Mouse (Mus musculus) liver, embryonic 13.5 days (tissue): ENCODE data around the gene Ntm. TPM values are rescaled to one million over a fixed set of nuclear protein-coding genes. Genes with fewer than 3 reads are reported as not detected.
A peak's percentile ranks its signal among the peaks of the same experiment; 100 is the strongest.

Experiments used
- ATAC-seq: fragments of 200-750 bp; cut with Nextera tagmentation; 2 replicates; pipeline ENCODE4 v1.8.0; 2017; ENCODE audit warnings: low read depth, mild to moderate bottlenecking, moderate number of reproducible peaks, moderate library complexity
- DNase-seq: peaks from one replicate; pipeline ENCODE4 v3.0.0; 2022
- H3K27ac ChIP-seq: fragments of 300-500 bp; sonication (generic); 2 replicates; pipeline ENCODE4 v1.5.1; 2015; ENCODE audit warnings: moderate library complexity, mild to moderate bottlenecking, inconsistent platforms
- H3K27me3 ChIP-seq: fragments of 300-500 bp; sonication (generic); 2 replicates; pipeline ENCODE4 v1.6.1; 2015; ENCODE audit warnings: mild to moderate bottlenecking, inconsistent platforms
- H3K36me3 ChIP-seq: fragments of 300-500 bp; sonication (generic); 2 replicates; pipeline ENCODE4 v1.6.1; 2015; ENCODE audit warnings: mild to moderate bottlenecking, inconsistent platforms
- H3K4me1 ChIP-seq: fragments of 300-500 bp; sonication (generic); replicated peaks from 2 replicates; pipeline ENCODE4 v1.6.1; 2015; ENCODE audit warnings: inconsistent platforms
- H3K4me2 ChIP-seq: fragments of 300-500 bp; sonication (generic); 2 replicates; pipeline ENCODE4 v1.6.1; 2015; ENCODE audit warnings: inconsistent platforms, mild to moderate bottlenecking, moderate library complexity
- H3K4me3 ChIP-seq: fragments of 300-500 bp; sonication (generic); replicated peaks from 2 replicates; pipeline ENCODE4 v1.5.1; 2015; ENCODE audit warnings: mild to moderate bottlenecking, inconsistent platforms
- H3K9ac ChIP-seq: fragments of 300-500 bp; sonication (generic); 2 replicates; pipeline ENCODE4 v1.6.1; 2015; ENCODE audit warnings: mild to moderate bottlenecking, inconsistent platforms
- H3K9me3 ChIP-seq: fragments of 300-500 bp; sonication (generic); replicated peaks from 2 replicates; pipeline ENCODE4 v1.6.1; 2016; ENCODE audit warnings: inconsistent platforms
- WGBS: fragments of 180-500 bp; shearing (Covaris S2); methylation state at CpG from one replicate; pipeline ENCODE4 v1.1.7; 2015; ENCODE audit not compliant: insufficient replicate concordance; 5-methylcytosine and 5-hydroxymethylcytosine counted together
- polyA plus RNA-seq: library from polyadenylated mRNA; unstranded; fragments of >200 nt; fragmentation: Nextera tagmentation; extraction: Ambion mirVana; gene quantifications from 2 replicates; pipeline ENCODE4 v1.2.1, GENCODE M21; 2015

Gene Ntm
- polyA plus RNA-seq, 1 experiment from 2014 or later = 1.2 TPM

DNA sequence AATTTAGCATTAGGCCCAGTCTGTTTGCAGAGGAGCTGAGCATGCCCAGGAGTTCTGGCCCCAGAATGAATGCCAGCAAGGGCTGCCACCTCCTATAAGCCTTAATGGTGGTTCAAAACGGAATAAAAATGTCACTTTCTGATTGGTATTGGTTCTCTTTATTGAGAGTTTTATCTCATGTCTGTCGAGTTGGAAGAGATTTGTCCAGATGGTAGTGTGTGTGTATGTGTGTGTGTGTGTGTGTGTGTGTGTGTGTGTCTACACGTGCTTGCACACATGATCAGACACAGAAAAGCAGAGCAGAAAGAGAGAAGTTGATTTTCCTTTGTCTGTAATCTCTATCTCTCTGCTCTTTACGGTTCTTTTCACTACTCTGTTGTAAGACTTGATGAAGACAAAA, 518.9 kb downstream of the Ntm start:
- no peak for ATAC-seq
- no peaks in the 10 kb centered on the region for H3K27me3 ChIP-seq
- no peak overlapping the region for H3K4me3 ChIP-seq
- H3K9me3 ChIP-seq = no peaks in the 10 kb centered on the region
- 44% methylated on average over 4 of the region's 4 CpGs for WGBS
- no peaks in the 10 kb centered on the region for H3K4me1 ChIP-seq
- no peak for DNase-seq
- H3K4me2 ChIP-seq = no peak overlapping the region
- H3K27ac ChIP-seq = no peak overlapping the region
- no peaks in the 10 kb centered on the region for H3K36me3 ChIP-seq
- no peak overlapping the region for H3K9ac ChIP-seq

GRCm38 (mm10) chr9:29439401-29439800, 523.5 kb downstream of the Ntm start:
- H3K27me3 ChIP-seq = no peaks in the 10 kb centered on the region
- no peaks in the 10 kb centered on the region for H3K4me1 ChIP-seq
- H3K4me2 ChIP-seq = no peak overlapping the region
- WGBS = 48% methylated on average over 5 of the region's 5 CpGs
- ATAC-seq (no peak), DNase-seq (no peak)
- H3K9me3 ChIP-seq = no peaks in the 10 kb centered on the region
- H3K36me3 ChIP-seq = no peaks in the 10 kb centered on the region
- no peak overlapping the region for H3K9ac ChIP-seq
- H3K27ac ChIP-seq = no peak overlapping the region
- no peak overlapping the region for H3K4me3 ChIP-seq

DNA sequence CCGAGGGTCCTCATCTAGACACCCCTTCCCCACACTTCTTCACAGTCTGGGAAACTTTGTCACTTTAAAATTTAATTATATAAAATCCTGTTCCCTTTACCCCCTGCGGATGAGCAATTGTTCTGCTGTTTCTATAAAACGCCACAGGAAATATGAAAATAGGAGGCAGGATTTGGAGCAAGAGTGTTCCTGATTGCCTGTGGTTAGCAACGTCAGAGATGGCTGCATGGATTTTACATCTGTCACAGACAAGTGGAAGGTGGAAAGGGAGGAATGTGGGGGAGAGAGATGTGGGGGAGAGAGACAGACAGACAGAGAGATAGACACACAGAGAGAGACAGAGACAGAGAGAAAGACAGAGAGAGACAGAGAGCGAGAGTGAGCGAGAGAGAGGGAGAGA, 528.3 kb downstream of the Ntm start:
- no peaks in the 10 kb centered on the region for H3K27me3 ChIP-seq
- no peak for ATAC-seq
- H3K9ac ChIP-seq = no peak overlapping the region
- 28% methylated on average over 6 of the region's 6 CpGs for WGBS
- no peaks in the 10 kb centered on the region for H3K36me3 ChIP-seq
- no peak overlapping the region for H3K27ac ChIP-seq
- H3K4me3 ChIP-seq = no peak overlapping the region
- H3K9me3 ChIP-seq = no peaks in the 10 kb centered on the region
- H3K4me1 ChIP-seq = no peaks in the 10 kb centered on the region
- no peak for DNase-seq
- H3K4me2 ChIP-seq = no peak overlapping the region

DNA sequence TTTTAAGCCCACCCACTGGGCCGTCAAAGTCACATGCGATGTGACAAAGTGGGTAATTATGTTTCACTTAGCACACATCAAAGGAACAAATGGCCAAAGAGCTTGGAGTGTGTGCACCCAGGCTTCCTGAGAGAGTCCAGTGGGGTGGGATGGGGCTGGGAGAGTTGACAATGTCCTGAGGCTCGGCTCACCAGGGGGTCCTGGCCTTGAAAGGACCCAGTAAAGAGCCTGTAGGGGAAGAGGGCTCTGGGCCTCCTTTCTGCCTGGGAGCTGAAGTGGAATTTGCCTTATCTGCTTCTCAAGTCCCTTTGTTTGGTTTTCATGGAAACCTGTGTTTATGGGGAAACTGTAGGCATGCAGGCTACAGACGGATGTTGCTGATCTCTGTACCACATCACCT, 529.0 kb downstream of the Ntm start:
- H3K36me3 ChIP-seq = no peaks in the 10 kb centered on the region
- no peaks in the 10 kb centered on the region for H3K9me3 ChIP-seq
- WGBS = 8% methylated on average over 4 of the region's 4 CpGs
- H3K27ac ChIP-seq = no peak overlapping the region
- H3K4me3 ChIP-seq = no peak overlapping the region
- H3K27me3 ChIP-seq = no peaks in the 10 kb centered on the region
- no peak overlapping the region for H3K4me2 ChIP-seq
- no peak for ATAC-seq
- H3K4me1 ChIP-seq = no peaks in the 10 kb centered on the region
- no peak overlapping the region for H3K9ac ChIP-seq
- DNase-seq = no peak

DNA sequence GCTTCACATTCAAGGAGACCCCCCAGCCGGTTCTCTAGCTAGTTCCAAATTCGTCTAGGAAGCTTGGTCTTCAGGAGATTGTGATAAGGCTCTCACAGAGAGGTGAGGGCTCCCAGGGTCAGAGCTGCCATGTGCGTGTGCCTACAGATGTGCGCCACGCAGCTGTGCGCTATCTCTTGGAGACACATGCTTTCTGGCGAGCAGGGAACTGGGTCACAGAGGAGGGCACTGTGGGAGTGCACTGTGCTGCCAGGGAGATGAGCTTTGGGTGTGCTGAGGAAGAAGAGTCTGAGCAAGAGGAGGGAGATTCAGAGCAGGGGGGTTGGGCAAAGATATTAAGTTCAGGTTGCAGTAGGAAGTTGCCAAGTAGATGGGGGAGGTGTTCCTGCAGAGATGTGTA, 529.8 kb downstream of the Ntm start:
- ATAC-seq (no peak), DNase-seq (no peak)
- H3K27me3 ChIP-seq = no peaks in the 10 kb centered on the region
- WGBS = 26% methylated on average over 7 of the region's 7 CpGs
- H3K4me1 ChIP-seq = no peaks in the 10 kb centered on the region
- no peak overlapping the region for H3K4me3 ChIP-seq
- H3K27ac ChIP-seq = no peak overlapping the region
- no peaks in the 10 kb centered on the region for H3K36me3 ChIP-seq
- no peak overlapping the region for H3K9ac ChIP-seq
- no peaks in the 10 kb centered on the region for H3K9me3 ChIP-seq
- H3K4me2 ChIP-seq = no peak overlapping the region

- Histone ChIP-seq H3K36me3 (no peaks in the 10 kb centered on the region), H3K27me3 (no peaks in the 10 kb centered on the region), H3K4me1 (no peaks in the 10 kb centered on the region), H3K4me2 (no peak overlapping the region), H3K9ac (no peak overlapping the region), H3K9me3 (no peaks in the 10 kb centered on the region), H3K4me3 (no peak overlapping the region), H3K27ac (no peak overlapping the region)
- no peak for ATAC-seq
- WGBS = 60% methylated on average over 9 of the region's 9 CpGs
- no peak for DNase-seq
These were observed 531.4 kb downstream of the Ntm start for GRCm38 (mm10) chr9:29431590-29431989.

- WGBS = 58% methylated on average over 3 of the region's 3 CpGs
- H3K4me2 ChIP-seq = no peak overlapping the region
- no peak for DNase-seq
These were observed 532.8 kb downstream of the Ntm start for GRCm38 (mm10) chr9:29430189-29430588.

GRCm38 (mm10) chr9:29428322-29428721, 534.6 kb downstream of the Ntm start:
- no peak for ATAC-seq
- 44% methylated on average over 7 of the region's 7 CpGs for WGBS
- no peaks in the 10 kb centered on the region for H3K4me1 ChIP-seq
- H3K4me2 ChIP-seq = no peak overlapping the region
- H3K36me3 ChIP-seq = no peaks in the 10 kb centered on the region
- no peaks in the 10 kb centered on the region for H3K27me3 ChIP-seq
- H3K4me3 ChIP-seq = no peak overlapping the region
- H3K9me3 ChIP-seq = no peaks in the 10 kb centered on the region
- DNase-seq = no peak
- H3K9ac ChIP-seq = no peak overlapping the region
- H3K27ac ChIP-seq = no peak overlapping the region

More at GRCm38 (mm10) chr9:29430189-29430588, 532.8 kb downstream of the Ntm start:
- Histone ChIP-seq H3K27me3 (no peaks in the 10 kb centered on the region), H3K36me3 (no peaks in the 10 kb centered on the region), H3K9me3 (no peaks in the 10 kb centered on the region), H3K4me1 (no peaks in the 10 kb centered on the region), H3K27ac (no peak overlapping the region), H3K9ac (no peak overlapping the region), H3K4me3 (no peak overlapping the region)
- ATAC-seq = no peak

DNA sequence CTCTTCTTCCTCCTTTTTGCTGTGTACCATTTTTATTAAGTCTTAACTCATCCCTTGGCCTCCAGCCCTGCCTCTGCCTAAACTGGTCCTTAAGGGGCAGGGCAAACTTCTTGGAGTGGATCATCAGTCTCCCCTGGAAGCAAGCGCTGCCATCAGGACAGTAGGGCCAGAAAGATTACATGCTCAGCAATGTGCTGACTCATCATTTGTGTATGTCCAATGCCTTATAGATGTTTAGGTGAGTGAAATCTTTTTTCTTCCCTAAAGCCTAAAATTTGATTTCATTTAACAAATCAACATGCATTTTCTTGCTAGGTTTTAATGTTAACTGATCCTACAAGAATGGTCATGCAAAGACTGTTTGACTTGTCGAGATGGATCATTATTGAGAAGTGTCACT, 536.7 kb downstream of the Ntm start:
- WGBS = 66% methylated on average over 2 of the region's 2 CpGs
- no peaks in the 10 kb centered on the region for H3K4me1 ChIP-seq
- DNase-seq = no peak
- no peak overlapping the region for H3K27ac ChIP-seq
- no peaks in the 10 kb centered on the region for H3K27me3 ChIP-seq
- H3K4me3 ChIP-seq = no peak overlapping the region
- H3K9ac ChIP-seq = no peak overlapping the region
- ATAC-seq = no peak
- H3K9me3 ChIP-seq = no peaks in the 10 kb centered on the region
- no peaks in the 10 kb centered on the region for H3K36me3 ChIP-seq
- H3K4me2 ChIP-seq = no peak overlapping the region

DNA sequence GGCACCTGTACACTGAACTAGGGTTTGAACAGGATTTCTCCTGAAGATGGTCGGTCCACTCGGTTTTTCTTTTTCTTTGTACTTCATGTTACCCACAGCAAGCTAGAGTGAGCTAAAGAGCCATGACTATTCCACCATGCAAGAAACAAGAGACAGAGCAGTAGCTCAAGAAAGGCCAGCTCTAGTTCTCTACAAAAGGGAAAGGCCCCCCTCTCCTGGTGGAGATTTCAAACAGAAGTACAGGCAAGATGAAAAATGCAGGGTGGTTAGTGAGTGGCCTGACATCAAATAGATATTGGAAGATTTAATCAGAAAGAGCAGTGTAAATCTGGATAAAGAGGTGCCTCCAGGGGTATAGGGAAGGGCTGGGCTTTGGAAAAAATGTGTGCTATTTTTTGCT, 547.4 kb downstream of the Ntm start:
- no peak overlapping the region for H3K9ac ChIP-seq
- H3K4me1 ChIP-seq = no peaks in the 10 kb centered on the region
- H3K4me2 ChIP-seq = no peak overlapping the region
- no peak for ATAC-seq
- H3K36me3 ChIP-seq = no peaks in the 10 kb centered on the region
- H3K4me3 ChIP-seq = no peak overlapping the region
- WGBS = 50% methylated on average over 2 of the region's 2 CpGs
- peaks cover 39% of the 10 kb centered on the region for H3K27me3 ChIP-seq
- H3K9me3 ChIP-seq = no peaks in the 10 kb centered on the region
- DNase-seq = no peak
- no peak overlapping the region for H3K27ac ChIP-seq

GRCm38 (mm10) chr9:29413126-29413525, 549.8 kb downstream of the Ntm start:
- Histone ChIP-seq H3K36me3 (no peaks in the 10 kb centered on the region), H3K4me2 (no peak overlapping the region), H3K4me3 (no peak overlapping the region), H3K9me3 (no peaks in the 10 kb centered on the region), H3K27ac (no peak overlapping the region), H3K9ac (no peak overlapping the region), H3K4me1 (no peaks in the 10 kb centered on the region), H3K27me3 (peaks cover 44% of the 10 kb centered on the region)
- WGBS = 40% methylated on average over 4 of the region's 4 CpGs
- DNase-seq (no peak), ATAC-seq (no peak)

GRCm38 (mm10) chr9:29412181-29412771, 550.7 kb downstream of the Ntm start:
- DNase-seq = no peak
- no peak for ATAC-seq
- Histone ChIP-seq H3K4me3 (peak overlapping the region; percentile 33), H3K36me3 (no peaks in the 10 kb centered on the region), H3K9me3 (no peaks in the 10 kb centered on the region), H3K4me2 (peak overlapping the region; percentile 44), H3K27ac (no peak overlapping the region), H3K27me3 (peaks cover 44% of the 10 kb centered on the region), H3K4me1 (no peaks in the 10 kb centered on the region), H3K9ac (no peak overlapping the region)
- WGBS = under 1% methylated on average over 59 of the region's 61 CpGs
